Comparison of ENCODE assay signal across 8 mouse cellular contexts in genomic region chr6:134639210-134639609, GRCm38 (mm10). TPM values are rescaled to one million over a fixed set of nuclear protein-coding genes. Genes with fewer than 3 reads are reported as not detected.
DNase-seq lines count a peak whose midpoint lies in the region; ATAC-seq and TF ChIP-seq lines count a peak whose summit lies in the region.

Gene Borcs5 (plus strand): TSS chr6:134639510.

- H3K9ac ChIP-seq in liver, embryonic 12.5 days: no peak within 1 kb of the TSS
- no peak within 1 kb of the TSS for H3K9ac ChIP-seq in liver, postnatal 0 days (replicated peaks)
- H3K9ac ChIP-seq in embryonic facial prominence, embryonic 12.5 days: no peak within 1 kb of the TSS
- no peak within 1 kb of the TSS for H3K9ac ChIP-seq in limb, embryonic 15.5 days

- H3K27me3 ChIP-seq in liver, embryonic 12.5 days (replicated peaks): no peaks in the 10 kb centered on the region
- H3K27me3 ChIP-seq in liver, postnatal 0 days (ENCODE audit: insufficient read depth, low read length): no peaks in the 10 kb centered on the region
- no peaks in the 10 kb centered on the region for H3K27me3 ChIP-seq in embryonic facial prominence, embryonic 12.5 days
- no peaks in the 10 kb centered on the region for H3K27me3 ChIP-seq in hindbrain, embryonic 10.5 days (ENCODE audit: insufficient read depth, poor library complexity, severe bottlenecking)
- H3K27me3 ChIP-seq in limb, embryonic 15.5 days: no peaks in the 10 kb centered on the region

- no peak for DNase-seq in liver, postnatal 0 days
- DNase-seq in hindbrain, embryonic 10.5 days (ENCODE audit: low spot score): no peak
- DNase-seq in right cerebral cortex, adult 2 months (ENCODE audit: low spot score in 2 of 2): no peak
- no peak for DNase-seq in cerebellum, postnatal 14 days
- DNase-seq in thymus, postnatal 4 days: no peak

- no peak for TF ChIP-seq CTCF in liver, postnatal 0 days (IDR thresholded peaks at IDR 0.05; ENCODE audit: low read depth)

- no peak within 1 kb of the TSS for H3K4me3 ChIP-seq in liver, embryonic 12.5 days
- no peak within 1 kb of the TSS for H3K4me3 ChIP-seq in liver, postnatal 0 days (ENCODE audit: low read depth, low read length)
- H3K4me3 ChIP-seq in embryonic facial prominence, embryonic 12.5 days: no peak within 1 kb of the TSS
- H3K4me3 ChIP-seq in hindbrain, embryonic 10.5 days: no peak within 1 kb of the TSS
- H3K4me3 ChIP-seq in limb, embryonic 15.5 days: no peak within 1 kb of the TSS

- no peaks in the 10 kb centered on the region for H3K9me3 ChIP-seq in liver, embryonic 12.5 days (replicated peaks)
- no peaks in the 10 kb centered on the region for H3K9me3 ChIP-seq in liver, postnatal 0 days (ENCODE audit: low read length)
- H3K9me3 ChIP-seq in embryonic facial prominence, embryonic 12.5 days: no peaks in the 10 kb centered on the region
- no peaks in the 10 kb centered on the region for H3K9me3 ChIP-seq in hindbrain, embryonic 10.5 days
- H3K9me3 ChIP-seq in limb, embryonic 15.5 days: no peaks in the 10 kb centered on the region

- H3K36me3 ChIP-seq in liver, embryonic 12.5 days: no peaks in the 10 kb centered on the region
- no peaks in the 10 kb centered on the region for H3K36me3 ChIP-seq in liver, postnatal 0 days (replicated peaks; ENCODE audit: insufficient read depth, low read length)
- no peaks in the 10 kb centered on the region for H3K36me3 ChIP-seq in embryonic facial prominence, embryonic 12.5 days
- no peaks in the 10 kb centered on the region for H3K36me3 ChIP-seq in hindbrain, embryonic 10.5 days
- H3K36me3 ChIP-seq in limb, embryonic 15.5 days: no peaks in the 10 kb centered on the region

- H3K4me2 ChIP-seq in liver, embryonic 12.5 days: no peak within 1 kb of the TSS
- no peak within 1 kb of the TSS for H3K4me2 ChIP-seq in liver, postnatal 0 days (ENCODE audit: low read depth, low read length)
- no peak within 1 kb of the TSS for H3K4me2 ChIP-seq in embryonic facial prominence, embryonic 12.5 days (replicated peaks)
- H3K4me2 ChIP-seq in limb, embryonic 15.5 days: no peak within 1 kb of the TSS

- 77% methylated on average over 3 of the region's 3 CpGs for WGBS in liver, embryonic 12.5 days (ENCODE audit: insufficient replicate concordance)
- WGBS in liver, postnatal 0 days (ENCODE audit: insufficient replicate concordance): 81% methylated on average over 3 of the region's 3 CpGs
- WGBS in embryonic facial prominence, embryonic 12.5 days: 89% methylated on average over 3 of the region's 3 CpGs
- 88% methylated on average over 3 of the region's 3 CpGs for WGBS in hindbrain, embryonic 10.5 days
- WGBS in limb, embryonic 15.5 days: 88% methylated on average over 3 of the region's 3 CpGs

- H3K4me1 ChIP-seq in liver, embryonic 12.5 days: peaks cover 13% of the 10 kb centered on the region
- H3K4me1 ChIP-seq in liver, postnatal 0 days (ENCODE audit: insufficient read depth): peaks cover 9% of the 10 kb centered on the region; the same call in 1 of the 2 replicates
- H3K4me1 ChIP-seq in embryonic facial prominence, embryonic 12.5 days: no peaks in the 10 kb centered on the region
- H3K4me1 ChIP-seq in hindbrain, embryonic 10.5 days (replicated peaks): peaks cover 7% of the 10 kb centered on the region; the same call in 1 of the 2 replicates
- peaks cover 12% of the 10 kb centered on the region; the same call in 1 of the 2 replicates for H3K4me1 ChIP-seq in limb, embryonic 15.5 days

- H3K27ac ChIP-seq in liver, embryonic 12.5 days: no peak within 1 kb of the TSS
- no peak within 1 kb of the TSS for H3K27ac ChIP-seq in liver, postnatal 0 days (ENCODE audit: low read depth)
- no peak within 1 kb of the TSS for H3K27ac ChIP-seq in embryonic facial prominence, embryonic 12.5 days
- no peak within 1 kb of the TSS for H3K27ac ChIP-seq in hindbrain, embryonic 10.5 days
- no peak within 1 kb of the TSS for H3K27ac ChIP-seq in limb, embryonic 15.5 days

- ATAC-seq in liver, embryonic 12.5 days: no peak
- ATAC-seq in liver, postnatal 0 days: no peak
- ATAC-seq in embryonic facial prominence, embryonic 12.5 days (ENCODE audit: insufficient number of reproducible peaks, insufficient read depth, low FRiP score, low TSS enrichment): no peak
- ATAC-seq in limb, embryonic 15.5 days (ENCODE audit: insufficient number of reproducible peaks, low FRiP score, low TSS enrichment, low read depth): no peak

- no peak for TF ChIP-seq EP300 in liver, postnatal 0 days (IDR thresholded peaks at IDR 0.05; ENCODE audit: low read depth)

RNA-seq across cellular contexts. Expression of gene Borcs5, which starts in this region (rescaled TPM):
- polyA plus RNA-seq in liver, embryonic 12.5 days (2016; fragmentation: Nextera tagmentation; extraction: Ambion mirVana): 13.5 and 14.1 TPM in 2 replicates
- 8.2 and 8.3 TPM in 2 replicates for polyA plus RNA-seq in liver, postnatal 0 days (2015; fragmentation: Nextera tagmentation; extraction: Ambion mirVana)
- 21.1 and 21.9 TPM in 2 replicates for polyA plus RNA-seq in embryonic facial prominence, embryonic 12.5 days (2016; fragmentation: Nextera tagmentation; extraction: Ambion mirVana)
- polyA plus RNA-seq in hindbrain, embryonic 10.5 days (2016; fragmentation: Nextera tagmentation; extraction: Ambion mirVana): 20.1 and 28.7 TPM in 2 replicates
- polyA plus RNA-seq in limb, embryonic 15.5 days (2015; fragmentation: Nextera tagmentation; extraction: Ambion mirVana): 20.9 and 21.0 TPM in 2 replicates
